Mouse (Mus musculus): ENCODE data around the gene Gsg1. TPM values are rescaled to one million over a fixed set of nuclear protein-coding genes. Genes with fewer than 3 reads are reported as not detected.

Gene Gsg1
- polyA plus RNA-seq (2015; fragmentation: Nextera tagmentation; extraction: Ambion mirVana), result 2.1 and 2.6 TPM in 2 replicates

DNA sequence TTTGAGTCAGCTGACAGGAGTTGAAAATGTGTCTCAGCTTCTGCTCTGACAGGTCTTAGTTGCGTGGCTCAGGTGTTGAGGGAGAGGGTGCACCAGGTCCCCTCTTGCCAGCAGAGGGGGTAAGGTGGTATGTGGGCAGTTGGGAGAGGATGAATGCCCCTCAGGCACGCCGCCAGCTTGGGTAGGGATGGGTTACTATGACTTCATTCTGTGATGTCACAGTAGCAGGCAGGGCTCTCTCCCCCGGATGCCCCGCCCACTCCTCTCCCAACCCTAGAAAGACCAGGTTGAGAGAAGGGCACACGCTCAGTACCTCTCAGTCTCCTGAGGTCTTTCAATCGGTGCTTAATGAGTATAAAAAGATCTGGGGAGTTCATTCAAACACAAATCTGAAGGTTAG is at the start of gene Gsg1:
TSS of gene Gsg1 (minus strand) at position 199 of the 400 bp plus-strand sequence.
- H3K27me3 ChIP-seq, result no peaks in the 10 kb centered on the region
- peaks cover 35% of the 10 kb centered on the region for H3K4me1 ChIP-seq
- H3K9ac ChIP-seq, result no peak within 1 kb of the TSS
- 0 out of 2 replicates have a peak within 1 kb of the TSS, but pooled peaks have one; percentile 86 for H3K27ac ChIP-seq (replicated peaks)
- H3K9me3 ChIP-seq (replicated peaks), result no peaks in the 10 kb centered on the region
- no peaks in the 10 kb centered on the region for H3K36me3 ChIP-seq
- H3K4me3 ChIP-seq (replicated peaks), result no peak within 1 kb of the TSS
- ATAC-seq (ENCODE audit: insufficient number of reproducible peaks, low FRiP score, low TSS enrichment, low read depth), result no peak
- WGBS, result 81% methylated on average over 7 of the region's 7 CpGs
- H3K4me2 ChIP-seq (replicated peaks), result no peak within 1 kb of the TSS

DNA sequence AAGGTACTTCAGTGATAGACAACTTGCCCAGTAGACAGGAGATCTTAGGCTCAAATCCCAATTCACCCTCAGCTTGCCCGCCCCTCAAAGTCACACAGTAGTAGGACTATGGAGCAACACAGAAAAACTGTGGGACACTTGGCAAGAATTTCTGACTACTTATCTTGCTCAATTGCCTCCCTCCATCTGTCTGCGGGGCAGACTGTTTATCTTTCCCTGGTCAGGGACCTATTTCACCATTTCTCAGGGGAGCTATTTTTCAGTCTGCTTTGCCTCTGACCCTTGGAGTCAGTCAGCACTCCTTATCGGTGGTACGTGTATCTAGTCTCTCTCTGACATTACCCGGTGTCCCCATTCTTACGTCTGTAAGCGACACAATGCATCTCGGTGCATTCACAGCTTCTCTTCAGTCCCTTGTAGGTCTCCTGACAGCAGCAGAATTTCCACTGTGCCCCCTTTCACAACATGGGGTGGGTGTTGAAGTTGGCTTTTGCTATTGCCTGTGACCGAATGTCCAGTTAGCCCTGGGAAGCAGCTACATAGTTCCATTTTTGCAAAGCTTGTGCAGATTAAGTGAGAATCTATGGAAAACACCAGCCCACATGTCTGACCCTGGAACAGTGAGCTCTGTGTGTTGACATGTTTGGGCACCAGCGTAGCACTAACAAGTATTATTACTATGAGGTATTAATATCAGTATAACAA is 48.4 kb upstream of the Gsg1 start:
- no peaks in the 10 kb centered on the region for H3K36me3 ChIP-seq
- H3K27me3 ChIP-seq, result no peaks in the 10 kb centered on the region
- ATAC-seq (ENCODE audit: insufficient number of reproducible peaks, low FRiP score, low TSS enrichment, low read depth), result no peak
- H3K27ac ChIP-seq (replicated peaks), result no peak overlapping the region
- H3K4me3 ChIP-seq (replicated peaks), result no peak overlapping the region
- H3K9ac ChIP-seq, result no peak overlapping the region
- 89% methylated on average over 10 of the region's 10 CpGs for WGBS
- H3K4me2 ChIP-seq (replicated peaks), result no peak overlapping the region
- H3K4me1 ChIP-seq, result peaks cover 13% of the 10 kb centered on the region; the same call in 1 of the 2 replicates
- H3K9me3 ChIP-seq (replicated peaks), result no peaks in the 10 kb centered on the region

DNA sequence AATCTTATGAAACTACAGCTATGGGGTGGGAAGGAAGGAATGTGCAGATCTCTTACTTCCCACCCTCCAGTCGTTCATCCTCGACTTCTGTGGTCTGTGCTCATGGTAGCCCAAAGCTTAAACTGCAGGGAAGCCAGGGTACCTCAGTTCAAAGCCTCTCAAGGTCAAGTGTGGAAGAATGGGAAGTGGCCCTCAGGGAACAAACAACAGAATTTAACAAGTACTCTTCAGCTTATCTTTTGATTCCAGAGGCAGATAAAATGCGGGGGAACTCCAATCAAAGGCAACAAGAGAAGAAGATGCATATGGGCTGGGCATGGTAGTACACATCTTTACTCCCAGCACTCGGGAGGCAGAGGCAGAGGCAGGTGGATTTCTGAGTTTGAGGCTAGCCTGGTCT is 46.3 kb upstream of the Gsg1 start:
- Histone ChIP-seq H3K4me3 (replicated peaks) (no peak overlapping the region), H3K27me3 (no peaks in the 10 kb centered on the region), H3K27ac (replicated peaks) (no peak overlapping the region), H3K9me3 (replicated peaks) (no peaks in the 10 kb centered on the region), H3K36me3 (no peaks in the 10 kb centered on the region), H3K4me1 (peaks cover 28% of the 10 kb centered on the region), H3K4me2 (replicated peaks) (no peak overlapping the region), H3K9ac (no peak overlapping the region)
- ATAC-seq (ENCODE audit: insufficient number of reproducible peaks, low FRiP score, low TSS enrichment, low read depth), result no peak
- WGBS, result 79% methylated on average over 4 of the region's 4 CpGs

DNA sequence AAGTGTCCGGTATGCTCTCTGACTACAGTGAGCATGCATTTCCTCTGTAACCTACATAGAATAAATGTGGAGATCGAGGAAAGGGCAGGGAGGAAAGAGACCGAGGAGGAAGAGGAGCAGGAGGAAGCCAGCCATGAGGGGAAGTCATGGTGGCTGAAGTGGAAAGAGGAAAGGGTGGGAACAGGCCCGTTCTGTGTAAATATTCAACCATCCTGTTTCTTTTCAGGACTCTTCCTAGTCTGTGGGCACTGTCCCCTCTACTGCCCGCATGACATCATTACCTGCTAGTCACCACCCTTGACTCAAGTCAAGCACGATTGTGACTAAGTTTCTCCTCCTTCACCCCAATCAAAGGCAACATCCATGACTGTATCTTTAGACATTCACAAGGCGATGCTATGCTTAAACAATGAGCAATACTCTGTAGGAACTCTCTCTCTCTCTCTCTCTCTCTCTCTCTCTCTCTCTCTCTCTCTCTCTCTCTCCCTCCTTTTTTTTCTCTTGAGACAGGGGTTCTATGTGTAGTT is 44.9 kb upstream of the Gsg1 start:
- no peaks in the 10 kb centered on the region for H3K9me3 ChIP-seq (replicated peaks)
- H3K9ac ChIP-seq, result no peak overlapping the region
- no peaks in the 10 kb centered on the region for H3K27me3 ChIP-seq
- no peak overlapping the region for H3K4me3 ChIP-seq (replicated peaks)
- no peak overlapping the region for H3K27ac ChIP-seq (replicated peaks)
- H3K4me2 ChIP-seq (replicated peaks), result no peak overlapping the region
- 78% methylated on average over 7 of the region's 7 CpGs for WGBS
- no peak for ATAC-seq (ENCODE audit: insufficient number of reproducible peaks, low FRiP score, low TSS enrichment, low read depth)
- H3K4me1 ChIP-seq, result peaks cover 30% of the 10 kb centered on the region
- H3K36me3 ChIP-seq, result no peaks in the 10 kb centered on the region

DNA sequence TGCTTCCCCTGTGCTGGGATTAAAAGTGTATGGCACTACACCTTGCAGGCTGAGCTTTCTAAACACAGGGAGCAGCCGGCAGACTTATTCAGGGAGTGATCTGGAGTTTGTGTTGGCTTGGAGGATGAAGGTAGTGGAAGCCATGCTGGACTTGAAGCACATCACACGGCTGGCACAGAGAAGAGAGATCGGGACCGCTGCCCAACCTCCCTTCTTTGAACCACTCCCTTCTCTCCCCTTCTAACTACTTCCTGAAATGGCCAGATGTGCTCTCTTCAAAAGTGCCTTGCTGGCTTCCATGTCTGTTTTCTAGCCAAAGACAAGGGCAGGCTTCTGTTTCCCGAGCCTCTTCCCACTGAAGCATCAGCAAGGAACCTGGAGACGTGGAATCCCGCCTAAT is 43.4 kb upstream of the Gsg1 start:
- Histone ChIP-seq H3K4me1 (peaks cover 30% of the 10 kb centered on the region), H3K27ac (replicated peaks) (0 out of 2 replicates have a peak overlapping the region, but pooled peaks have one; percentile 17), H3K4me3 (replicated peaks) (no peak overlapping the region), H3K9ac (no peak overlapping the region), H3K27me3 (no peaks in the 10 kb centered on the region), H3K9me3 (replicated peaks) (no peaks in the 10 kb centered on the region), H3K36me3 (no peaks in the 10 kb centered on the region), H3K4me2 (replicated peaks) (no peak overlapping the region)
- 73% methylated on average over 7 of the region's 7 CpGs for WGBS
- ATAC-seq (ENCODE audit: insufficient number of reproducible peaks, low FRiP score, low TSS enrichment, low read depth), result no peak

DNA sequence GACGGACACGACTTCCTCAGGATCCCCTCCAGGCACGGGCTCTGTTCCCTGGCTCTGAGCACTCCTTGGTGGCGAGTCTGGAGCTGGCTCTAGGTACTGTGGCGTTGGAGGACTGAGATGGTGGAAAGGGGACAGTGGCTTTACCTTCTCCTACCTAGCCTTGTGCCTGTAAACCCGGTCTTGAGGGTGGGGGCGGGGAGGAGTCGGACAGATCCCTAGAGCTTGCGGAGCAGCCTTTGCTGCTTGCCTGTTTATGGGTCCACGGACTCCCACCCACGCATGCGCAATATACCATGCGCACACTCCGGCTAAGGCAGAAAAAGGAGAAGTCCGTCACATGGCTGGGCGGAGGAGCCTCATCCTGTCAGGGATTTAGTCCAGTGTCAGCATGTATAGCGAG is 42.1 kb upstream of the Gsg1 start:
- no peak; the same call in 1 of the 2 replicates for ATAC-seq (ENCODE audit: insufficient number of reproducible peaks, low FRiP score, low TSS enrichment, low read depth)
- Histone ChIP-seq H3K4me1 (peaks cover 30% of the 10 kb centered on the region), H3K4me3 (replicated peaks) (no peak overlapping the region), H3K4me2 (replicated peaks) (peak overlapping the region; percentile 21; the same call in 1 of the 2 replicates), H3K27me3 (no peaks in the 10 kb centered on the region), H3K9me3 (replicated peaks) (no peaks in the 10 kb centered on the region), H3K9ac (no peak overlapping the region), H3K27ac (replicated peaks) (peak overlapping the region; percentile 90), H3K36me3 (no peaks in the 10 kb centered on the region)
- WGBS, result 56% methylated on average over 17 of the region's 17 CpGs

DNA sequence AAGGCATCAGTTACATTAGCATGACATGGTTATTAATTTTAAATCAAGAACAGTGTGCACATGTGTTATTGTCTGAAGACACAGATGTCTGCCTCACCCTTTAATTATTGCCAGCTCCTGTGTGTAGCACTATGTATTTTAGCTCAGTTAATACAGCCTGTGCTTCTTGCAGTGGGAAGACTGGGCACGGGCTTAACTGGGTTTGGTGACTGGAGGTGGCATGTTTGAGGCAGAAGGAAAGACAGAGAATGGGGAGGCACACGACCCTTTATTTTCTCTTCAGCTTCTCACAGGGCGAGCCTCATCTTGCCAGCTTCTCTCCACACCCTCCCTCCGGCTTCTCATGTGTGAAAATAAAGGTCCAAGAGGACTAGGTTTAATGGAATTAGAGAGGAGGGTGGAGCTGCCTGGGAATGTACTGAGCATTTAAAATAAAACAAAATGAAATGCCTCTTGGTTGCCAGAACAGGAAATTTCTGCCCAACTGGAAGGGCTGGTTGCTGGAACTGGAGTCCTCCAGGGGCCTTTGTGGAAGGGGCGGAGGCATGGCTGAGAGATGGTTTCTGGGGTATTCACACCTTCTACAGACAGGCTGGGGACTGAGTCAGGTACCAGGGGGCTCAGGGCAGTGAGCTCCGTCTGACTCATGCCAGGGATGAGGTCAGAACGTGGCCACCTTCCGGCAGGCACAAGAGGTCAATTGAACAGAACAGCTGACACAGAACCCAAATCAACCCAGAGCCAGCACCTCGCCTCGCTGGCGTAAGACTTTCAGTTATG is 41.1 kb upstream of the Gsg1 start:
- Histone ChIP-seq H3K36me3 (no peaks in the 10 kb centered on the region), H3K9me3 (replicated peaks) (no peaks in the 10 kb centered on the region), H3K27me3 (no peaks in the 10 kb centered on the region), H3K4me3 (replicated peaks) (no peak overlapping the region), H3K9ac (no peak overlapping the region), H3K4me1 (peaks cover 30% of the 10 kb centered on the region), H3K27ac (replicated peaks) (peak overlapping the region; percentile 90), H3K4me2 (replicated peaks) (0 out of 2 replicates have a peak overlapping the region, but pooled peaks have one; percentile 17)
- WGBS, result 50% methylated on average over 11 of the region's 11 CpGs
- peak; percentile 77 for ATAC-seq (ENCODE audit: insufficient number of reproducible peaks, low FRiP score, low TSS enrichment, low read depth)

DNA sequence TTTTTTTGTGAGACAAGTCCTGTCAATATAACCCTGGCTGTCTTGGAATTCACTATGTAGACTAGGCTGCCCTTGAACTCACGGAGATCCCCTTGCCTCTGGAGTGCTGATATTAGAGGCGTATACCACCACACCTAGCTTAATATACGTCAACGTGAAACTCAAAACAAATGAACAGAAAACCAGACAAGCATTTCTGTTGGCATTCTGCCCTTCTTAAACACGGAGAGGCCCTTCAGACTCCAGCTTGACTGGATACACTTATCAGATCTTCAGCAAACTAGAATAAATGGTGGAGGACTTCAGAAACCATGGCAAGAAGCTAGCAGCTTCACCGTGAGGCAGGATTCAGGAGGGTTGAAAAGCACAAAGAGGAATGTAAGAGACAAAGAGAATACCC is 40.0 kb upstream of the Gsg1 start:
- Histone ChIP-seq H3K4me1 (peaks cover 30% of the 10 kb centered on the region), H3K4me3 (replicated peaks) (no peak overlapping the region), H3K9me3 (replicated peaks) (no peaks in the 10 kb centered on the region), H3K36me3 (no peaks in the 10 kb centered on the region), H3K27me3 (no peaks in the 10 kb centered on the region), H3K27ac (replicated peaks) (peak overlapping the region; percentile 76), H3K9ac (no peak overlapping the region), H3K4me2 (replicated peaks) (no peak overlapping the region)
- no peak for ATAC-seq (ENCODE audit: insufficient number of reproducible peaks, low FRiP score, low TSS enrichment, low read depth)
- WGBS, result 49% methylated on average over 6 of the region's 6 CpGs

DNA sequence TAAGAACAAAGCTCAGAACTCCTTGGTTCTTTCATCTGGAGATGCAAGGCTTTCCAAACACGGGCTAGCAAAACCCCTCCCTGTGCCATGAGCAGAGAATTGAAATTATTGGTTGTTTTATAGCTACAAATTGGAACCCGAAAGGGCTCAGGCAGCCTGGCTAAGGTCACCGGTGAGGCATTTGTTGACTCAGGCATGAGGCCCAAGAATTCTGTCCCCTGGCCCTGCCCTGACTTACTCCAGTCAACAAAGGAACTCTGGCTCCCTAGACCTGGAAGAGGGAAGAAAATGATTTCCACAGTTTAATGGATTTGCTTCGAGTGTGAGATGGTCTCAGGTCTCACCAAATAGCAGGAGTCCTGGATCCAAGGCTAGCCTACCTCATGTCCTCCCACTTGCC is 38.2 kb upstream of the Gsg1 start:
- no peaks in the 10 kb centered on the region for H3K27me3 ChIP-seq

DNA sequence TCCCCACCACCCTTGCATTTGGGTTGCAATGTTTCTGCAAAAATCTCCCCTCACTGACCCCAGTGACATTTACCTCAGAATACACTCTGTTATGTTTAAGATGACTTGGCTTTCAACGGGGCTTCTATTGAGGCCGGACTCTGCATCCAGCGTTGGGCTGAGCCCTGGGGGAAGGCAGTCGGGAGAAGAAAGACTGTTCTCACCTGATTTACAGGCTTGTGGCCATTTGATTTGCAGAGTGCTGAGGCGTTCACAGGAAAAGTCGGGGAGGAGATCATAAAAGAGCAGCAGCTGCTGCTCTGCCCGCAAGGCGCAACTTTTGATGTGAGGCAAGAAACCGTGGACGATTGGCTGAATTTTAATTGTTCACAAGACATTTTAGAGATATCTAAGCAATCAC is 25.7 kb upstream of the Gsg1 start:
- Histone ChIP-seq H3K4me3 (replicated peaks) (no peak overlapping the region), H3K27ac (replicated peaks) (no peak overlapping the region), H3K9ac (no peak overlapping the region), H3K4me2 (replicated peaks) (no peak overlapping the region), H3K36me3 (no peaks in the 10 kb centered on the region), H3K9me3 (replicated peaks) (no peaks in the 10 kb centered on the region), H3K27me3 (no peaks in the 10 kb centered on the region), H3K4me1 (no peaks in the 10 kb centered on the region)
- ATAC-seq (ENCODE audit: insufficient number of reproducible peaks, low FRiP score, low TSS enrichment, low read depth), result no peak
- WGBS, result 46% methylated on average over 10 of the region's 10 CpGs

More for the DNA sequence above, 38.2 kb upstream of the Gsg1 start:
- ATAC-seq (ENCODE audit: insufficient number of reproducible peaks, low FRiP score, low TSS enrichment, low read depth), result no peak
- Histone ChIP-seq H3K4me1 (peaks cover 26% of the 10 kb centered on the region), H3K9ac (no peak overlapping the region), H3K27ac (replicated peaks) (no peak overlapping the region), H3K9me3 (replicated peaks) (no peaks in the 10 kb centered on the region), H3K36me3 (no peaks in the 10 kb centered on the region), H3K4me3 (replicated peaks) (no peak overlapping the region), H3K4me2 (replicated peaks) (no peak overlapping the region)
- WGBS, result 58% methylated on average over 4 of the region's 4 CpGs

DNA sequence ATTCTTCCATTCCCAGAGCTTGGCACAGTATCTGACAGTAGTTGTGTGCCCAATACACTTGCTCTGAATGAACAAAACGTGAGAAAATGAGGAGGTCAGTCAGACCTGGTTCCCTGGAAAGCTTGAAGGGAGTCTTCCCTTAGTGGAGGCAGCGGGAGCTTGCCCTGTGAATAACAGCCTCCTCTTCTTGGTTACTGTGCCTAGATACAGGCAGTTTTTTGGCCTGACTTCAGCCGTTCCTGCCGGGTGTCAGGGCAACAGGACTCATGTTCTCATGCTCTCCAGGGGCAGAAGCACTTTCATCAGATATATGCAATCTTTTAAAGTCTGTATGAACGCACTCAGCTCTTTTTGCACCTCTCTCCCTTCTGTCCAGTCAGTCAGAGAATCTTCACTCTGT is 25.1 kb upstream of the Gsg1 start:
- WGBS, result 73% methylated on average over 5 of the region's 5 CpGs

More for the DNA sequence above, 25.1 kb upstream of the Gsg1 start:
- Histone ChIP-seq H3K9me3 (replicated peaks) (no peaks in the 10 kb centered on the region), H3K36me3 (no peaks in the 10 kb centered on the region), H3K9ac (no peak overlapping the region), H3K4me2 (replicated peaks) (no peak overlapping the region), H3K4me1 (no peaks in the 10 kb centered on the region), H3K27ac (replicated peaks) (no peak overlapping the region), H3K27me3 (no peaks in the 10 kb centered on the region), H3K4me3 (replicated peaks) (no peak overlapping the region)
- no peak for ATAC-seq (ENCODE audit: insufficient number of reproducible peaks, low FRiP score, low TSS enrichment, low read depth)
